In genomic region chr4:105162676-105163075, GRCm38 (mm10) we compare ENCODE assay signal across 12 mouse cellular contexts. TPM values are rescaled to one million over a fixed set of nuclear protein-coding genes. Genes with fewer than 3 reads are reported as not detected.
DNase-seq lines count a peak whose midpoint lies in the region; ATAC-seq and TF ChIP-seq lines count a peak whose summit lies in the region.
"Had no signal": no experiment of that assay in that cellular context is flagged by ENCODE, and none has a peak within 500 bp of the region (broad histone marks: within the 10 kb centered on the region; RNA-seq: fewer than 3 reads in every experiment).

No protein-coding gene starts in this region.

- H3K4me1 ChIP-seq in intestine, embryonic 16.5 days (ENCODE audit: control insufficient read depth, insufficient read depth, low read length): peaks cover 9% of the 10 kb centered on the region
- 0 out of 2 replicates have a peak, but pooled peaks cover 4% of the 10 kb centered on the region for H3K4me1 ChIP-seq in intestine, embryonic 15.5 days (replicated peaks)
- H3K4me1 ChIP-seq in ES-Bruce4 (ENCODE audit: control insufficient read depth, insufficient read depth, low read length): peaks cover 4% of the 10 kb centered on the region
- peaks cover 54% of the 10 kb centered on the region for H3K4me1 ChIP-seq in embryonic facial prominence, embryonic 13.5 days
- H3K4me1 ChIP-seq in heart, embryonic 10.5 days: peaks cover 18% of the 10 kb centered on the region

- no peak overlapping the region for H3K27ac ChIP-seq in intestine, embryonic 16.5 days (ENCODE audit: low read length)
- no peak overlapping the region for H3K27ac ChIP-seq in intestine, embryonic 15.5 days
- H3K27ac ChIP-seq in ES-Bruce4 (ENCODE audit: insufficient read depth, low read length): peak overlapping the region; percentile 62; the same call in 1 of the 2 replicates
- H3K27ac ChIP-seq in embryonic facial prominence, embryonic 13.5 days: no peak overlapping the region
- H3K27ac ChIP-seq in heart, embryonic 10.5 days: no peak overlapping the region
- H3K27ac ChIP-seq: liver, embryonic 15.5 days had no signal

- DNase-seq in thymus, postnatal 25 days: no peak
- DNase-seq in heart, embryonic 10.5 days (ENCODE audit: low spot score): no peak
- DNase-seq: adrenal gland, adult 8-10 months; cerebellum, postnatal 36 days; kidney, postnatal 10 days had no signal

- no peak for TF ChIP-seq POLR2A in ES-Bruce4 (IDR thresholded peaks at IDR 0.05; ENCODE audit: insufficient read depth, low read length)

- H3K9me3 ChIP-seq in intestine, embryonic 16.5 days (ENCODE audit: control insufficient read depth, low read length): no peaks in the 10 kb centered on the region
- H3K9me3 ChIP-seq in intestine, embryonic 15.5 days: no peaks in the 10 kb centered on the region
- H3K9me3 ChIP-seq in ES-Bruce4 (replicated peaks; ENCODE audit: control insufficient read depth, insufficient read depth, low read length, poor library complexity, severe bottlenecking): no peaks in the 10 kb centered on the region
- no peaks in the 10 kb centered on the region for H3K9me3 ChIP-seq in embryonic facial prominence, embryonic 13.5 days
- H3K9me3 ChIP-seq in heart, embryonic 10.5 days: no peaks in the 10 kb centered on the region
- H3K9me3 ChIP-seq: liver, embryonic 15.5 days had no signal

- TF ChIP-seq EP300 in ES-Bruce4 (IDR thresholded peaks at IDR 0.05; ENCODE audit: insufficient read depth, low read depth, low read length): no peak

- no peaks in the 10 kb centered on the region for H3K27me3 ChIP-seq in intestine, embryonic 16.5 days (replicated peaks; ENCODE audit: control insufficient read depth, insufficient read depth, low read length)
- H3K27me3 ChIP-seq in intestine, embryonic 15.5 days (replicated peaks): no peaks in the 10 kb centered on the region
- H3K27me3 ChIP-seq in ES-Bruce4 (ENCODE audit: control insufficient read depth, insufficient read depth, low read length, poor library complexity, severe bottlenecking): no peaks in the 10 kb centered on the region
- no peaks in the 10 kb centered on the region for H3K27me3 ChIP-seq in embryonic facial prominence, embryonic 13.5 days
- no peaks in the 10 kb centered on the region for H3K27me3 ChIP-seq in heart, embryonic 10.5 days (ENCODE audit: insufficient read depth, poor library complexity, severe bottlenecking)
- H3K27me3 ChIP-seq: CH12.LX had no signal

- H3K9ac ChIP-seq in intestine, embryonic 16.5 days (ENCODE audit: low read depth, low read length): no peak overlapping the region
- no peak overlapping the region for H3K9ac ChIP-seq in intestine, embryonic 15.5 days
- H3K9ac ChIP-seq in ES-Bruce4 (ENCODE audit: low read depth, poor library complexity, severe bottlenecking): no peak overlapping the region
- H3K9ac ChIP-seq in embryonic facial prominence, embryonic 13.5 days: no peak overlapping the region
- H3K9ac ChIP-seq: liver, embryonic 15.5 days had no signal

- 0 out of 2 replicates have a peak, but pooled peaks have one; percentile 16 for ATAC-seq in intestine, embryonic 16.5 days
- ATAC-seq in intestine, embryonic 15.5 days: no peak
- ATAC-seq in embryonic facial prominence, embryonic 13.5 days (ENCODE audit: insufficient number of reproducible peaks, insufficient read depth, low FRiP score, low TSS enrichment, low read depth): no peak
- peak; percentile 71 for ATAC-seq in megakaryocyte, adult 5-6 weeks (ENCODE audit: poor library complexity, severe bottlenecking)

- H3K36me3 ChIP-seq in intestine, embryonic 16.5 days (ENCODE audit: control insufficient read depth, insufficient read depth, low read length): no peaks in the 10 kb centered on the region
- H3K36me3 ChIP-seq in intestine, embryonic 15.5 days: no peaks in the 10 kb centered on the region
- H3K36me3 ChIP-seq in ES-Bruce4 (ENCODE audit: control insufficient read depth, insufficient read depth, low read length, poor library complexity, severe bottlenecking): peaks cover 12% of the 10 kb centered on the region
- peaks cover 32% of the 10 kb centered on the region for H3K36me3 ChIP-seq in embryonic facial prominence, embryonic 13.5 days
- H3K36me3 ChIP-seq in heart, embryonic 10.5 days: 0 out of 2 replicates have a peak, but pooled peaks cover 13% of the 10 kb centered on the region
- H3K36me3 ChIP-seq: liver, embryonic 15.5 days had no signal

- H3K4me2 ChIP-seq in intestine, embryonic 16.5 days (ENCODE audit: low read depth, low read length): no peak overlapping the region
- no peak overlapping the region for H3K4me2 ChIP-seq in intestine, embryonic 15.5 days (replicated peaks)
- H3K4me2 ChIP-seq in embryonic facial prominence, embryonic 13.5 days: peak overlapping the region; percentile 85; the same call in 1 of the 2 replicates
- H3K4me2 ChIP-seq: liver, embryonic 15.5 days had no signal

- no peak for TF ChIP-seq CTCF in ES-Bruce4 (IDR thresholded peaks at IDR 0.05; ENCODE audit: low read depth, low read length)

- H3K4me3 ChIP-seq in intestine, embryonic 16.5 days (ENCODE audit: low read length): no peak overlapping the region
- H3K4me3 ChIP-seq in intestine, embryonic 15.5 days (replicated peaks): no peak overlapping the region
- H3K4me3 ChIP-seq in ES-Bruce4 (ENCODE audit: low read depth, low read length): no peak overlapping the region
- H3K4me3 ChIP-seq in embryonic facial prominence, embryonic 13.5 days: 0 out of 2 replicates have a peak overlapping the region, but pooled peaks have one; percentile 6
- H3K4me3 ChIP-seq in heart, embryonic 10.5 days: no peak overlapping the region
- H3K4me3 ChIP-seq: liver, embryonic 15.5 days had no signal

- WGBS in intestine, embryonic 16.5 days: 63% methylated on average over 2 of the region's 2 CpGs
- WGBS in intestine, embryonic 15.5 days: 73% methylated on average over 2 of the region's 2 CpGs
- 53% methylated on average over 2 of the region's 2 CpGs for WGBS in embryonic facial prominence, embryonic 13.5 days
- 57% methylated on average over 2 of the region's 2 CpGs for WGBS in heart, embryonic 10.5 days

RNA-seq across cellular contexts. Expression of gene Plpp3, which starts 5.5 kb away (rescaled TPM):
- 46.0 and 48.4 TPM in 2 replicates for polyA plus RNA-seq in intestine, embryonic 16.5 days (2015; fragmentation: Nextera tagmentation; extraction: Ambion mirVana)
- 41.2 and 42.0 TPM in 2 replicates for polyA plus RNA-seq in intestine, embryonic 15.5 days (2015; fragmentation: Nextera tagmentation; extraction: Ambion mirVana)
- polyA plus RNA-seq in ES-Bruce4 (2011; ENCODE audit: insufficient read depth, insufficient read length, low read depth, missing spikeins): 16.1 and 17.5 TPM in 2 replicates
- 150 and 160 TPM in 2 replicates for polyA plus RNA-seq in embryonic facial prominence, embryonic 13.5 days (2015; fragmentation: Nextera tagmentation; extraction: Ambion mirVana)
- 0.29 and 0.48 TPM in 2 replicates for total RNA-seq in megakaryocyte, adult 5-6 weeks (2015)
- total RNA-seq in megakaryocyte, adult 5-6 weeks (2017): 0.29 and 0.37 TPM in 2 replicates
- polyA plus RNA-seq in heart, embryonic 10.5 days (2016; fragmentation: Nextera tagmentation; extraction: Ambion mirVana): 22.9 and 38.5 TPM in 2 replicates

RNA-seq across cellular contexts. Expression of gene Prkaa2, which starts 53.0 kb away (rescaled TPM):
- polyA plus RNA-seq in intestine, embryonic 16.5 days (2015; fragmentation: Nextera tagmentation; extraction: Ambion mirVana): 6.3 and 7.2 TPM in 2 replicates
- 4.6 and 5.4 TPM in 2 replicates for polyA plus RNA-seq in intestine, embryonic 15.5 days (2015; fragmentation: Nextera tagmentation; extraction: Ambion mirVana)
- polyA plus RNA-seq in ES-Bruce4 (2011; ENCODE audit: insufficient read depth, insufficient read length, low read depth, missing spikeins): 12.3 and 14.0 TPM in 2 replicates
- polyA plus RNA-seq in embryonic facial prominence, embryonic 13.5 days (2015; fragmentation: Nextera tagmentation; extraction: Ambion mirVana): 1.5 and 1.7 TPM in 2 replicates
- not detected in 2 replicates for total RNA-seq in megakaryocyte, adult 5-6 weeks (2015)
- total RNA-seq in megakaryocyte, adult 5-6 weeks (2017): 0.04 TPM in 1 of 2 replicates, not detected in the other
- 21.2 and 40.2 TPM in 2 replicates for polyA plus RNA-seq in heart, embryonic 10.5 days (2016; fragmentation: Nextera tagmentation; extraction: Ambion mirVana)

Comparison
In these comparisons a context has a peak if more than half of its experiments do, and no peak if none do; other contexts are left out.
1. ATAC-seq: peak in intestine, embryonic 16.5 days (single experiment) and megakaryocyte, adult 5-6 weeks (single experiment); none in intestine, embryonic 15.5 days (single experiment) and embryonic facial prominence, embryonic 13.5 days (single experiment).